Mouse (Mus musculus) liver, embryonic 14.5 days (tissue): ENCODE data around the gene Tmprss13.

Experiments
- CTCF ChIP-seq: IDR thresholded peaks from 2 replicates; pipeline ENCODE4 v1.5.1; 2016; ENCODE audit warnings: antibody characterized with exemption, low read depth, control low read depth
- EP300 ChIP-seq: IDR thresholded peaks from 2 replicates; pipeline ENCODE4 v1.6.1; 2016; ENCODE audit warnings: antibody characterized with exemption, low read depth

- TF ChIP-seq CTCF: peak; percentile 87
- TF ChIP-seq EP300: no peak
Measured at GRCm38 (mm10) chr9:45300422-45301104, 18.3 kb upstream of the Tmprss13 start.
